Mouse (Mus musculus): ENCODE results near the gene Gemin2. TPM values are rescaled to one million over a fixed set of nuclear protein-coding genes. Genes with fewer than 3 reads are reported as not detected.

Gemin2 gene
- polyA plus RNA-seq, 1 experiment from 2014 or later = 37.6 TPM

Other genes with a start within 250 kb of the Gemin2 start
- gene Sec23a, start 1.4 kb upstream of the Gemin2 start, polyA plus RNA-seq (2015; fragmentation: Nextera tagmentation; extraction: Ambion mirVana) = 105 and 111 TPM in 2 replicates
- gene Trappc6b, start 48.1 kb downstream of the Gemin2 start, polyA plus RNA-seq (2015; fragmentation: Nextera tagmentation; extraction: Ambion mirVana) = 81.7 and 89.7 TPM in 2 replicates
- gene Pnn, start 53.5 kb downstream of the Gemin2 start, polyA plus RNA-seq (2015; fragmentation: Nextera tagmentation; extraction: Ambion mirVana) = 104 and 118 TPM in 2 replicates
- gene Mia2, start 82.4 kb downstream of the Gemin2 start, polyA plus RNA-seq (2015; fragmentation: Nextera tagmentation; extraction: Ambion mirVana) = 63.2 TPM in 2 replicates
- gene Fbxo33, start 206.3 kb downstream of the Gemin2 start, polyA plus RNA-seq (2015; fragmentation: Nextera tagmentation; extraction: Ambion mirVana) = 7.1 and 7.9 TPM in 2 replicates

All from limb, embryonic 13.5 days (tissue).